Mouse (Mus musculus): ENCODE measurements around the gene Frmd4b. TPM values are rescaled to one million over a fixed set of nuclear protein-coding genes. Genes with fewer than 3 reads are reported as not detected.

Gene Frmd4b
- polyA plus RNA-seq, 1 experiment from 2014 or later: 13.9 TPM

- 37% methylated on average over 12 of the region's 12 CpGs for WGBS
- Histone ChIP-seq H3K4me2 (no peak overlapping the region), H3K4me1 (peaks cover 6% of the 10 kb centered on the region; the same call in 1 of the 2 replicates), H3K36me3 (no peaks in the 10 kb centered on the region), H3K27ac (no peak overlapping the region), H3K4me3 (no peak overlapping the region), H3K9ac (no peak overlapping the region), H3K9me3 (no peaks in the 10 kb centered on the region), H3K27me3 (peaks cover 4% of the 10 kb centered on the region; the same call in 1 of the 2 replicates)
- no peak for ATAC-seq (ENCODE audit: insufficient number of reproducible peaks, low FRiP score, low TSS enrichment, low read depth)
Observed at GRCm38 (mm10) chr6:97517616-97518235, 99.6 kb downstream of the Frmd4b start.

- Histone ChIP-seq H3K4me3 (no peak overlapping the region), H3K9ac (no peak overlapping the region), H3K9me3 (no peaks in the 10 kb centered on the region), H3K4me2 (no peak overlapping the region), H3K27me3 (no peaks in the 10 kb centered on the region), H3K36me3 (no peaks in the 10 kb centered on the region), H3K4me1 (peaks cover 6% of the 10 kb centered on the region; the same call in 1 of the 2 replicates), H3K27ac (no peak overlapping the region)
- ATAC-seq (ENCODE audit: insufficient number of reproducible peaks, low FRiP score, low TSS enrichment, low read depth): no peak
- 75% methylated on average over 5 of the region's 5 CpGs for WGBS
Observed at GRCm38 (mm10) chr6:97516941-97517340, 100.4 kb downstream of the Frmd4b start.

GRCm38 (mm10) chr6:97510771-97511170 is 106.6 kb downstream of the Frmd4b start:
- Histone ChIP-seq H3K27me3 (0 out of 2 replicates have a peak, but pooled peaks cover 4% of the 10 kb centered on the region), H3K4me1 (peaks cover 12% of the 10 kb centered on the region), H3K27ac (no peak overlapping the region), H3K36me3 (no peaks in the 10 kb centered on the region), H3K9ac (no peak overlapping the region), H3K9me3 (no peaks in the 10 kb centered on the region), H3K4me3 (no peak overlapping the region), H3K4me2 (no peak overlapping the region)
- WGBS: 50% methylated on average over 8 of the region's 8 CpGs
- no peak for ATAC-seq (ENCODE audit: insufficient number of reproducible peaks, low FRiP score, low TSS enrichment, low read depth)

GRCm38 (mm10) chr6:97509434-97509833 is 107.9 kb downstream of the Frmd4b start:
- Histone ChIP-seq H3K27me3 (peaks cover 11% of the 10 kb centered on the region; the same call in 1 of the 2 replicates), H3K4me3 (no peak overlapping the region), H3K4me1 (peaks cover 19% of the 10 kb centered on the region), H3K4me2 (no peak overlapping the region), H3K27ac (no peak overlapping the region), H3K9ac (no peak overlapping the region), H3K9me3 (no peaks in the 10 kb centered on the region), H3K36me3 (no peaks in the 10 kb centered on the region)
- 88% methylated on average over 10 of the region's 10 CpGs for WGBS
- ATAC-seq (ENCODE audit: insufficient number of reproducible peaks, low FRiP score, low TSS enrichment, low read depth): no peak

- Histone ChIP-seq H3K36me3 (no peaks in the 10 kb centered on the region), H3K27me3 (peaks cover 15% of the 10 kb centered on the region; the same call in 1 of the 2 replicates), H3K9me3 (no peaks in the 10 kb centered on the region), H3K9ac (no peak overlapping the region), H3K4me2 (no peak overlapping the region), H3K4me3 (no peak overlapping the region), H3K4me1 (peaks cover 19% of the 10 kb centered on the region), H3K27ac (no peak overlapping the region)
- ATAC-seq (ENCODE audit: insufficient number of reproducible peaks, low FRiP score, low TSS enrichment, low read depth): 0 out of 2 replicates have a peak, but pooled peaks have one; percentile 28
- WGBS: 70% methylated on average over 6 of the region's 6 CpGs
Observed at GRCm38 (mm10) chr6:97508480-97508879, 108.9 kb downstream of the Frmd4b start.

- no peak overlapping the region for H3K4me2 ChIP-seq
- ATAC-seq (ENCODE audit: insufficient number of reproducible peaks, low FRiP score, low TSS enrichment, low read depth): no peak
- peaks cover 20% of the 10 kb centered on the region; the same call in 1 of the 2 replicates for H3K27me3 ChIP-seq
- H3K4me1 ChIP-seq: peaks cover 22% of the 10 kb centered on the region
- H3K4me3 ChIP-seq: no peak overlapping the region
- H3K9ac ChIP-seq: no peak overlapping the region
- 90% methylated on average over 3 of the region's 3 CpGs for WGBS
- no peaks in the 10 kb centered on the region for H3K36me3 ChIP-seq
- no peaks in the 10 kb centered on the region for H3K9me3 ChIP-seq
- no peak overlapping the region for H3K27ac ChIP-seq
Observed at GRCm38 (mm10) chr6:97507893-97508292, 109.4 kb downstream of the Frmd4b start.

GRCm38 (mm10) chr6:97506141-97506650 is 111.1 kb downstream of the Frmd4b start:
- H3K27me3 ChIP-seq: peaks cover 20% of the 10 kb centered on the region; the same call in 1 of the 2 replicates
- no peak overlapping the region for H3K4me3 ChIP-seq
- H3K27ac ChIP-seq: peak overlapping the region; percentile 38; the same call in 1 of the 2 replicates
- H3K9me3 ChIP-seq: no peaks in the 10 kb centered on the region
- peak; percentile 87 for ATAC-seq (ENCODE audit: insufficient number of reproducible peaks, low FRiP score, low TSS enrichment, low read depth)
- no peaks in the 10 kb centered on the region for H3K36me3 ChIP-seq
- peak overlapping the region; percentile 30 for H3K4me2 ChIP-seq
- no peak overlapping the region for H3K9ac ChIP-seq
- peaks cover 22% of the 10 kb centered on the region for H3K4me1 ChIP-seq
- WGBS: 9% methylated on average over 15 of the region's 15 CpGs

- Histone ChIP-seq H3K27ac (no peak overlapping the region), H3K27me3 (peaks cover 17% of the 10 kb centered on the region; the same call in 1 of the 2 replicates), H3K36me3 (no peaks in the 10 kb centered on the region), H3K9ac (no peak overlapping the region), H3K4me3 (no peak overlapping the region), H3K4me2 (no peak overlapping the region), H3K9me3 (no peaks in the 10 kb centered on the region), H3K4me1 (peaks cover 25% of the 10 kb centered on the region)
- WGBS: 76% methylated on average over 5 of the region's 5 CpGs
- no peak for ATAC-seq (ENCODE audit: insufficient number of reproducible peaks, low FRiP score, low TSS enrichment, low read depth)
Observed at GRCm38 (mm10) chr6:97504673-97505072, 112.7 kb downstream of the Frmd4b start.

GRCm38 (mm10) chr6:97501000-97501399 is 116.3 kb downstream of the Frmd4b start:
- peaks cover 16% of the 10 kb centered on the region; the same call in 1 of the 2 replicates for H3K27me3 ChIP-seq
- H3K4me3 ChIP-seq: no peak overlapping the region
- no peak overlapping the region for H3K4me2 ChIP-seq
- ATAC-seq (ENCODE audit: insufficient number of reproducible peaks, low FRiP score, low TSS enrichment, low read depth): no peak
- no peaks in the 10 kb centered on the region for H3K36me3 ChIP-seq
- 85% methylated on average over 7 of the region's 7 CpGs for WGBS
- peaks cover 16% of the 10 kb centered on the region for H3K4me1 ChIP-seq
- no peak overlapping the region for H3K9ac ChIP-seq
- no peaks in the 10 kb centered on the region for H3K9me3 ChIP-seq
- no peak overlapping the region for H3K27ac ChIP-seq

- Histone ChIP-seq H3K4me1 (peaks cover 9% of the 10 kb centered on the region), H3K36me3 (no peaks in the 10 kb centered on the region), H3K27ac (no peak overlapping the region), H3K9ac (no peak overlapping the region), H3K27me3 (peaks cover 14% of the 10 kb centered on the region; the same call in 1 of the 2 replicates), H3K4me2 (no peak overlapping the region), H3K9me3 (no peaks in the 10 kb centered on the region), H3K4me3 (no peak overlapping the region)
- ATAC-seq (ENCODE audit: insufficient number of reproducible peaks, low FRiP score, low TSS enrichment, low read depth): no peak
- WGBS: 69% methylated on average over 6 of the region's 6 CpGs
Observed at GRCm38 (mm10) chr6:97500246-97500645, 117.1 kb downstream of the Frmd4b start.

- no peak overlapping the region for H3K4me3 ChIP-seq
- no peak overlapping the region for H3K27ac ChIP-seq
- no peak overlapping the region for H3K4me2 ChIP-seq
- 67% methylated on average over 1 of the region's 1 CpGs for WGBS
- no peak overlapping the region for H3K9ac ChIP-seq
- H3K4me1 ChIP-seq: peaks cover 2% of the 10 kb centered on the region; the same call in 1 of the 2 replicates
- no peaks in the 10 kb centered on the region for H3K9me3 ChIP-seq
- no peaks in the 10 kb centered on the region for H3K36me3 ChIP-seq
- ATAC-seq (ENCODE audit: insufficient number of reproducible peaks, low FRiP score, low TSS enrichment, low read depth): no peak
- no peaks in the 10 kb centered on the region for H3K27me3 ChIP-seq
Observed at GRCm38 (mm10) chr6:97496002-97496401, 121.3 kb downstream of the Frmd4b start.

GRCm38 (mm10) chr6:97491065-97491464 is 126.3 kb downstream of the Frmd4b start:
- ATAC-seq (ENCODE audit: insufficient number of reproducible peaks, low FRiP score, low TSS enrichment, low read depth): no peak
- Histone ChIP-seq H3K27me3 (peaks cover 13% of the 10 kb centered on the region; the same call in 1 of the 2 replicates), H3K9ac (no peak overlapping the region), H3K36me3 (no peaks in the 10 kb centered on the region), H3K4me2 (no peak overlapping the region), H3K27ac (no peak overlapping the region), H3K4me1 (peaks cover 25% of the 10 kb centered on the region), H3K4me3 (no peak overlapping the region), H3K9me3 (no peaks in the 10 kb centered on the region)
- 78% methylated on average over 5 of the region's 5 CpGs for WGBS

All from limb, embryonic 15.5 days (tissue).